Mouse (Mus musculus): ENCODE measurements at regions not wholly inside any gene's neighbourhood (a gene's known extent, or its start where the extent isn't known, plus 50 kb on each side); places are given as distances from the start of the nearest gene placed in this dataset.

GRCm38 (mm10) chr2:21908813-21909480 is 318.4 kb upstream of the Myo3a start:
- no peaks in the 10 kb centered on the region for H3K4me1 ChIP-seq (ENCODE audit: control insufficient read depth, insufficient read depth, low read length)
- DNase-seq = no peak
- no peak overlapping the region for H3K4me3 ChIP-seq (replicated peaks; ENCODE audit: extremely low read depth, low read depth, low read length)
- 53% methylated on average over 7 of the region's 7 CpGs for WGBS
- TF ChIP-seq POLR2A (IDR thresholded peaks at IDR 0.05; ENCODE audit: borderline replicate concordance, extremely low read depth, low read depth, low read length) = no peak
- TF ChIP-seq CTCF (IDR thresholded peaks at IDR 0.05; ENCODE audit: insufficient read depth, low read length) = no peak

GRCm38 (mm10) chr2:21909481-21909966 is 317.8 kb upstream of the Myo3a start:
- 5% methylated on average over 7 of the region's 7 CpGs for WGBS
- Histone ChIP-seq H3K4me1 (ENCODE audit: control insufficient read depth, insufficient read depth, low read length) (no peaks in the 10 kb centered on the region), H3K4me3 (replicated peaks; ENCODE audit: extremely low read depth, low read depth, low read length) (no peak overlapping the region)
- no peak for TF ChIP-seq POLR2A (IDR thresholded peaks at IDR 0.05; ENCODE audit: borderline replicate concordance, extremely low read depth, low read depth, low read length)
- peak; percentile 28; the same call in 1 of the 2 replicates for TF ChIP-seq CTCF (IDR thresholded peaks at IDR 0.05; ENCODE audit: insufficient read depth, low read length)
- DNase-seq = peak; percentile 24

- WGBS = 16% methylated on average over 16 of the region's 16 CpGs
- no peak for DNase-seq
- H3K4me1 ChIP-seq (ENCODE audit: control insufficient read depth, insufficient read depth, low read length) = no peaks in the 10 kb centered on the region
- TF ChIP-seq POLR2A (IDR thresholded peaks at IDR 0.05; ENCODE audit: borderline replicate concordance, extremely low read depth, low read depth, low read length) (no peak), CTCF (IDR thresholded peaks at IDR 0.05; ENCODE audit: insufficient read depth, low read length) (no peak)
- H3K4me3 ChIP-seq (replicated peaks; ENCODE audit: extremely low read depth, low read depth, low read length) = no peak overlapping the region
Measured at GRCm38 (mm10) chr2:21917804-21918690, 309.3 kb upstream of the Myo3a start.

GRCm38 (mm10) chr2:21919091-21919490 is 308.2 kb upstream of the Myo3a start:
- no peak for DNase-seq
- no peaks in the 10 kb centered on the region for H3K4me1 ChIP-seq (ENCODE audit: control insufficient read depth, insufficient read depth, low read length)
- TF ChIP-seq POLR2A (IDR thresholded peaks at IDR 0.05; ENCODE audit: borderline replicate concordance, extremely low read depth, low read depth, low read length) (no peak), CTCF (IDR thresholded peaks at IDR 0.05; ENCODE audit: insufficient read depth, low read length) (no peak)
- H3K4me3 ChIP-seq (replicated peaks; ENCODE audit: extremely low read depth, low read depth, low read length) = no peak overlapping the region
- 72% methylated on average over 2 of the region's 2 CpGs for WGBS

- 32% methylated on average over 1 of the region's 1 CpGs for WGBS
- DNase-seq = no peak
- Histone ChIP-seq H3K4me1 (ENCODE audit: control insufficient read depth, insufficient read depth, low read length) (no peaks in the 10 kb centered on the region), H3K4me3 (replicated peaks; ENCODE audit: extremely low read depth, low read depth, low read length) (no peak overlapping the region)
- no peak for TF ChIP-seq POLR2A (IDR thresholded peaks at IDR 0.05; ENCODE audit: borderline replicate concordance, extremely low read depth, low read depth, low read length)
- TF ChIP-seq CTCF (IDR thresholded peaks at IDR 0.05; ENCODE audit: insufficient read depth, low read length) = no peak
Measured at GRCm38 (mm10) chr2:21927656-21928055, 299.6 kb upstream of the Myo3a start.

- DNase-seq = no peak
- TF ChIP-seq POLR2A (IDR thresholded peaks at IDR 0.05; ENCODE audit: borderline replicate concordance, extremely low read depth, low read depth, low read length) = no peak
- no peak for TF ChIP-seq CTCF (IDR thresholded peaks at IDR 0.05; ENCODE audit: insufficient read depth, low read length)
- Histone ChIP-seq H3K4me3 (replicated peaks; ENCODE audit: extremely low read depth, low read depth, low read length) (no peak overlapping the region), H3K4me1 (ENCODE audit: control insufficient read depth, insufficient read depth, low read length) (no peaks in the 10 kb centered on the region)
- 87% methylated on average over 3 of the region's 3 CpGs for WGBS
Measured at GRCm38 (mm10) chr2:21939993-21940392, 287.3 kb upstream of the Myo3a start.

GRCm38 (mm10) chr2:21940797-21941487 is 286.4 kb upstream of the Myo3a start:
- no peak for DNase-seq
- WGBS = 45% methylated on average over 4 of the region's 4 CpGs
- H3K4me1 ChIP-seq (ENCODE audit: control insufficient read depth, insufficient read depth, low read length) = no peaks in the 10 kb centered on the region
- no peak overlapping the region for H3K4me3 ChIP-seq (replicated peaks; ENCODE audit: extremely low read depth, low read depth, low read length)
- no peak for TF ChIP-seq POLR2A (IDR thresholded peaks at IDR 0.05; ENCODE audit: borderline replicate concordance, extremely low read depth, low read depth, low read length)
- no peak for TF ChIP-seq CTCF (IDR thresholded peaks at IDR 0.05; ENCODE audit: insufficient read depth, low read length)

GRCm38 (mm10) chr2:21941488-21942000 is 285.8 kb upstream of the Myo3a start:
- DNase-seq = no peak
- TF ChIP-seq CTCF (IDR thresholded peaks at IDR 0.05; ENCODE audit: insufficient read depth, low read length) (no peak), POLR2A (IDR thresholded peaks at IDR 0.05; ENCODE audit: borderline replicate concordance, extremely low read depth, low read depth, low read length) (no peak)
- no peaks in the 10 kb centered on the region for H3K4me1 ChIP-seq (ENCODE audit: control insufficient read depth, insufficient read depth, low read length)
- 57% methylated on average over 2 of the region's 2 CpGs for WGBS
- H3K4me3 ChIP-seq (replicated peaks; ENCODE audit: extremely low read depth, low read depth, low read length) = no peak overlapping the region

GRCm38 (mm10) chr2:21943676-21944075 is 283.6 kb upstream of the Myo3a start:
- WGBS = 76% methylated on average over 2 of the region's 2 CpGs
- TF ChIP-seq POLR2A (IDR thresholded peaks at IDR 0.05; ENCODE audit: borderline replicate concordance, extremely low read depth, low read depth, low read length) = no peak
- no peak for TF ChIP-seq CTCF (IDR thresholded peaks at IDR 0.05; ENCODE audit: insufficient read depth, low read length)
- Histone ChIP-seq H3K4me1 (ENCODE audit: control insufficient read depth, insufficient read depth, low read length) (no peaks in the 10 kb centered on the region), H3K4me3 (replicated peaks; ENCODE audit: extremely low read depth, low read depth, low read length) (no peak overlapping the region)
- DNase-seq = no peak

All from lung, adult 2 months (tissue).